Mouse (Mus musculus) spleen, postnatal 36 days (tissue): ENCODE data around the gene Tagap.
"Not testable (repeated sequence)": the region's sequence is repeated elsewhere in the genome, so short reads cannot be mapped to it uniquely, and the experiment has no call there.

Experiments
- DNase-seq, 2 experiments: peaks; one replicate each; pipeline ENCODE4 v3.0.0; 2022; ENCODE audit warnings: low spot score in 2 of 2, mixed read lengths in 1 of 2

Gene Tagap

GRCm38 (mm10) chr17:7983484-7983883 is 57.7 kb downstream of the Tagap start:
- DNase-seq, result not testable (repeated sequence)
